Mouse (Mus musculus) myocyte (in vitro differentiated cells): Measurements from ENCODE around the gene Snx33.
"Not testable (repeated sequence)": the region's sequence is repeated elsewhere in the genome, so short reads cannot be mapped to it uniquely, and the experiment has no call there.

Experiments used
- E2F4 ChIP-seq: IDR thresholded peaks from one replicate; pipeline ENCODE4 v1.6.1; 2011; ENCODE audit warnings: mild to moderate bottlenecking, control low read depth, moderate library complexity; ENCODE audit not compliant: insufficient read depth
- MAX ChIP-seq: IDR thresholded peaks from one replicate; pipeline ENCODE4 v1.6.1; 2011; ENCODE audit warnings: low read depth, mild to moderate bottlenecking, control low read depth
- MYOG ChIP-seq, 3 experiments: IDR thresholded peaks; one replicate each; pipeline ENCODE4 v1.6.1; 2011; ENCODE audit warnings: control low read depth in 2 of 3, low read depth in 2 of 3, mild to moderate bottlenecking in 2 of 3; ENCODE audit not compliant: insufficient read length in 2 of 3, control insufficient read depth in 1 of 3, insufficient read depth in 1 of 3
- POLR2A ChIP-seq: IDR thresholded peaks from one replicate; pipeline ENCODE4 v1.6.1; 2011; ENCODE audit warnings: low read depth, mild to moderate bottlenecking, control low read depth, moderate library complexity; ENCODE audit not compliant: insufficient read length
- POLR2AphosphoS2 ChIP-seq: IDR thresholded peaks from one replicate; pipeline ENCODE4 v1.6.1; 2011; ENCODE audit warnings: low read depth, control low read depth; ENCODE audit not compliant: insufficient read length
- USF1 ChIP-seq: IDR thresholded peaks from one replicate; pipeline ENCODE4 v1.6.1; 2011; ENCODE audit warnings: low read depth, mild to moderate bottlenecking, control low read depth, moderate library complexity

- not testable (repeated sequence) for TF ChIP-seq E2F4; POLR2A; USF1; MAX; MYOG (IDR thresholded peaks at IDR 0.05; ENCODE audit: control insufficient read depth in 1 of 3, insufficient read depth in 1 of 3, insufficient read length in 2 of 3, low read depth in 2 of 3); POLR2AphosphoS2
Observed at GRCm38 (mm10) chr9:56948699-56949098, 20.5 kb upstream of the Snx33 start.
